In genomic region chr1:57436954-57437353, GRCm38 (mm10) we compare ENCODE assay signal across 8 mouse cellular contexts. TPM values are rescaled to one million over a fixed set of nuclear protein-coding genes. Genes with fewer than 3 reads are reported as not detected.
DNase-seq lines count a peak whose midpoint lies in the region; ATAC-seq lines count a peak whose summit lies in the region.

No protein-coding gene starts in this region.

- H3K36me3 ChIP-seq in midbrain, embryonic 14.5 days (ENCODE audit: control insufficient read depth, insufficient read depth, low read length) = no peaks in the 10 kb centered on the region

- 0 out of 2 replicates have a peak overlapping the region, but pooled peaks have one; percentile 9 for H3K4me3 ChIP-seq in midbrain, embryonic 14.5 days (replicated peaks; ENCODE audit: low read depth, low read length)

- no peak overlapping the region; the same call in 1 of the 2 replicates for H3K9ac ChIP-seq in midbrain, embryonic 14.5 days (replicated peaks; ENCODE audit: low read length)

- ATAC-seq in midbrain, embryonic 14.5 days (ENCODE audit: low FRiP score, low TSS enrichment) = peak; percentile 43; the same call in 1 of the 2 replicates

- peak overlapping the region; percentile 45 for H3K4me2 ChIP-seq in midbrain, embryonic 14.5 days (ENCODE audit: low read length)

- 0 out of 2 replicates have a peak overlapping the region, but pooled peaks have one; percentile 2 for H3K27ac ChIP-seq in midbrain, embryonic 14.5 days (replicated peaks; ENCODE audit: low read depth, low read length)

- DNase-seq in kidney, adult 18-20 months = peak; percentile 15
- DNase-seq in kidney, adult 11 months = no peak
- DNase-seq in brain, adult 2 months (ENCODE audit: low read depth, low spot score) = peak; percentile 37
- DNase-seq in heart, adult 9 months (ENCODE audit: low spot score in 2 of 2) = peak; percentile 50 to 73
- DNase-seq in kidney, postnatal 14 days = peak; percentile 36
- DNase-seq in midbrain, embryonic 14.5 days = peak; percentile 70
- DNase-seq in yolk sac, embryonic 10.5 days (ENCODE audit: low spot score) = no peak
- DNase-seq in left cerebral cortex, postnatal 4 days = no peak

- intact Hi-C loops in left cerebral cortex, postnatal 4 days (cut with DNase I) = no loop called here

- no peaks in the 10 kb centered on the region for H3K9me3 ChIP-seq in midbrain, embryonic 14.5 days (ENCODE audit: control insufficient read depth, low read length)

- H3K27me3 ChIP-seq in midbrain, embryonic 14.5 days (ENCODE audit: control insufficient read depth, insufficient read depth, low read length) = no peaks in the 10 kb centered on the region

- WGBS in midbrain, embryonic 14.5 days = 23% methylated on average over 9 of the region's 9 CpGs

- no peaks in the 10 kb centered on the region; the same call in 1 of the 2 replicates for H3K4me1 ChIP-seq in midbrain, embryonic 14.5 days (ENCODE audit: control insufficient read depth, insufficient read depth, low read length)

RNA-seq across cellular contexts. Expression of gene Tyw5, which starts 30.1 kb away (rescaled TPM):
- polyA plus RNA-seq in midbrain, embryonic 14.5 days (2014; fragmentation: Nextera tagmentation; extraction: Ambion mirVana) = 19.8 and 23.8 TPM in 2 replicates
- 10 to 100 TPM; 21.9 to 25.9 TPM for total RNA-seq in left cerebral cortex, postnatal 4 days (2021)

RNA-seq across cellular contexts. Expression of gene Maip1, which starts 30.8 kb away (rescaled TPM):
- polyA plus RNA-seq in midbrain, embryonic 14.5 days (2014; fragmentation: Nextera tagmentation; extraction: Ambion mirVana) = 16.1 and 17.5 TPM in 2 replicates
- total RNA-seq in left cerebral cortex, postnatal 4 days (2021) = 10 to 100 TPM; 12.6 to 13.1 TPM

RNA-seq across cellular contexts. Expression of gene 1700066M21Rik, which starts 59.5 kb away (rescaled TPM):
- polyA plus RNA-seq in midbrain, embryonic 14.5 days (2014; fragmentation: Nextera tagmentation; extraction: Ambion mirVana) = 20.9 and 21.4 TPM in 2 replicates
- total RNA-seq in left cerebral cortex, postnatal 4 days (2021) = 10 to 100 TPM; 20.7 to 21.5 TPM

Comparison
In these comparisons a context has a peak if more than half of its experiments do, and no peak if none do; other contexts are left out.
1. DNase-seq: peak in kidney, adult 18-20 months (single experiment), brain, adult 2 months (single experiment), heart, adult 9 months (2 of 2), kidney, postnatal 14 days (single experiment) and midbrain, embryonic 14.5 days (single experiment); none in kidney, adult 11 months (single experiment), yolk sac, embryonic 10.5 days (single experiment) and left cerebral cortex, postnatal 4 days (single experiment).